Comparison of ENCODE assay signal across 13 mouse cellular contexts in the genomic region with DNA sequence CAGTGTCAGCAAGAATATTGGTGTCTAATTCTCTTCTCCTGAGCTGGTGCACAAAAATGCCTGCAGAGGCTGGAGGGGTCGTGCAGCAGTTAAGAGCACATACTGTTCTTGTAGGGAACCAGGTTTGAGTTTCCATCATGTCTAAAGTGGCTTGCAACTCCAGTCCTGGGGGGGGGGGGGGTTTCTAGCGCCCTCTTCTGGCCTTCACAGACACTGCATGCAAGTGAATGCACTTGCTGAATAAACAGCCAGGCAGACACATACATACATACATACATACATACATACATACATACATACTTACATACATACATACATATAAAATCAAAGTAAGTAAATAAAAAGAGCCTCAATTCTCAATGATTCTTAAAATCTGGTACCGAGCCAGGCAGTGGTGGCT. TPM values are rescaled to one million over a fixed set of nuclear protein-coding genes. Genes with fewer than 3 reads are reported as not detected.
DNase-seq lines count a peak whose midpoint lies in the region; ATAC-seq and TF ChIP-seq lines count a peak whose summit lies in the region.
"Had no signal": no experiment of that assay in that cellular context is flagged by ENCODE, and none has a peak within 500 bp of the region (broad histone marks: within the 10 kb centered on the region; RNA-seq: fewer than 3 reads in every experiment).

No protein-coding gene starts in this region.

- peak; percentile 55 for TF ChIP-seq CTCF in heart, adult 2 months (IDR thresholded peaks at IDR 0.05)
- peak; percentile 68 for TF ChIP-seq CTCF in midbrain, postnatal 0 days (IDR thresholded peaks at IDR 0.05)
- TF ChIP-seq CTCF in bone marrow macrophage, adult 2 months (IDR thresholded peaks at IDR 0.05; ENCODE audit: low read depth, low read length) = 0 out of 2 replicates have a peak, but pooled peaks have one; percentile 24

- H3K9ac ChIP-seq in heart, adult 2 months (ENCODE audit: low read depth, low read length) = no peak overlapping the region
- H3K9ac ChIP-seq in midbrain, postnatal 0 days (replicated peaks; ENCODE audit: low read length, poor library complexity, severe bottlenecking) = no peak overlapping the region
- H3K9ac ChIP-seq: embryonic facial prominence, embryonic 13.5 days; heart, embryonic 12.5 days had no signal

- peaks cover 8% of the 10 kb centered on the region for H3K4me1 ChIP-seq in heart, adult 2 months (ENCODE audit: control insufficient read depth, insufficient read depth, low read length)
- H3K4me1 ChIP-seq in midbrain, postnatal 0 days (ENCODE audit: insufficient read depth, low read length) = no peaks in the 10 kb centered on the region
- peaks cover 25% of the 10 kb centered on the region for H3K4me1 ChIP-seq in midbrain, embryonic 10.5 days
- peaks cover 17% of the 10 kb centered on the region for H3K4me1 ChIP-seq in bone marrow macrophage, adult 2 months (ENCODE audit: control insufficient read depth, insufficient read depth, low read length)

- no peaks in the 10 kb centered on the region for H3K36me3 ChIP-seq in heart, adult 2 months (ENCODE audit: control insufficient read depth, insufficient read depth, low read length)
- no peaks in the 10 kb centered on the region for H3K36me3 ChIP-seq in midbrain, postnatal 0 days (ENCODE audit: insufficient read depth, low read length)
- H3K36me3 ChIP-seq in midbrain, embryonic 10.5 days = no peaks in the 10 kb centered on the region
- H3K36me3 ChIP-seq in splenic B cell, adult 2 months (ENCODE audit: control insufficient read depth, insufficient read depth, low read length, poor library complexity, severe bottlenecking) = no peaks in the 10 kb centered on the region
- H3K36me3 ChIP-seq: embryonic facial prominence, embryonic 13.5 days; heart, embryonic 12.5 days had no signal

- H3K4me3 ChIP-seq in heart, adult 2 months = no peak overlapping the region
- H3K4me3 ChIP-seq in midbrain, postnatal 0 days (ENCODE audit: low read depth, low read length) = no peak overlapping the region
- no peak overlapping the region for H3K4me3 ChIP-seq in midbrain, embryonic 10.5 days
- no peak overlapping the region for H3K4me3 ChIP-seq in bone marrow macrophage, adult 2 months (ENCODE audit: insufficient read depth, low read length)
- H3K4me3 ChIP-seq: embryonic facial prominence, embryonic 13.5 days; heart, embryonic 12.5 days had no signal

- WGBS in heart, adult 2 months = 63% methylated on average over 3 of the region's 3 CpGs
- 68% methylated on average over 3 of the region's 3 CpGs for WGBS in midbrain, postnatal 0 days
- 62% methylated on average over 3 of the region's 3 CpGs for WGBS in midbrain, embryonic 10.5 days

- no peaks in the 10 kb centered on the region for H3K27me3 ChIP-seq in heart, adult 2 months (ENCODE audit: control insufficient read depth, insufficient read depth, low read length)
- H3K27me3 ChIP-seq in midbrain, postnatal 0 days (ENCODE audit: insufficient read depth, low read length) = no peaks in the 10 kb centered on the region
- no peaks in the 10 kb centered on the region for H3K27me3 ChIP-seq in midbrain, embryonic 10.5 days (ENCODE audit: low read depth, poor library complexity, severe bottlenecking)
- no peaks in the 10 kb centered on the region for H3K27me3 ChIP-seq in splenic B cell, adult 2 months (ENCODE audit: control insufficient read depth, insufficient read depth, low read length, poor library complexity, severe bottlenecking)
- H3K27me3 ChIP-seq: heart, embryonic 12.5 days had no signal

- no peak for TF ChIP-seq EP300 in heart, adult 2 months (IDR thresholded peaks at IDR 0.05; ENCODE audit: insufficient read depth, low read depth, low read length)

- no peak overlapping the region for H3K27ac ChIP-seq in heart, adult 2 months
- no peak overlapping the region for H3K27ac ChIP-seq in midbrain, postnatal 0 days (ENCODE audit: low read depth, low read length)
- H3K27ac ChIP-seq in midbrain, embryonic 10.5 days (replicated peaks) = no peak overlapping the region
- H3K27ac ChIP-seq in bone marrow macrophage, adult 2 months (ENCODE audit: insufficient read depth, low read depth, low read length) = no peak overlapping the region
- H3K27ac ChIP-seq: embryonic facial prominence, embryonic 13.5 days had no signal

- no peak for TF ChIP-seq POLR2A in heart, adult 2 months (IDR thresholded peaks at IDR 0.05; ENCODE audit: insufficient read depth, low read depth, low read length)
- TF ChIP-seq POLR2A in bone marrow macrophage, adult 2 months (IDR thresholded peaks at IDR 0.05; ENCODE audit: borderline replicate concordance, low read depth, low read length) = no peak

- no peak for ATAC-seq in midbrain, postnatal 0 days (ENCODE audit: low FRiP score)

- DNase-seq in heart, adult 2 months = no peak
- no peak for DNase-seq in heart, postnatal 10 days
- no peak for DNase-seq in midbrain, postnatal 0 days (ENCODE audit: low spot score)
- no peak for DNase-seq in midbrain, embryonic 10.5 days (ENCODE audit: low spot score)
- DNase-seq in splenic B cell, adult 2 months (ENCODE audit: low read depth, low spot score) = peak; percentile 37
- DNase-seq in urinary bladder, adult 18-20 months (ENCODE audit: low spot score in 2 of 2) = no peak
- no peak for DNase-seq in left cerebral cortex, postnatal 25 days (ENCODE audit: low spot score in 2 of 2)
- DNase-seq: adrenal gland, adult 2 months; cerebellum, adult 8-10 months; kidney, adult 18-20 months had no signal

- no peaks in the 10 kb centered on the region for H3K9me3 ChIP-seq in midbrain, postnatal 0 days (ENCODE audit: low read length)
- H3K9me3 ChIP-seq in midbrain, embryonic 10.5 days (replicated peaks) = no peaks in the 10 kb centered on the region
- H3K9me3 ChIP-seq: embryonic facial prominence, embryonic 13.5 days; heart, embryonic 12.5 days had no signal

- H3K4me2 ChIP-seq in midbrain, postnatal 0 days (ENCODE audit: low read depth, low read length, poor library complexity, severe bottlenecking) = no peak overlapping the region
- H3K4me2 ChIP-seq: embryonic facial prominence, embryonic 13.5 days; heart, embryonic 12.5 days had no signal

- intact Hi-C loops in heart, adult 2 months (cut with DNase I) = no loop called here
- intact Hi-C loops in heart, postnatal 10 days (cut with DNase I) = no loop called here
- intact Hi-C loops in left cerebral cortex, postnatal 25 days (cut with DNase I) = no loop called here

- no peaks in the 10 kb centered on the region for H3K79me2 ChIP-seq in heart, adult 2 months (replicated peaks; ENCODE audit: control insufficient read depth, insufficient read depth, low read length)

RNA-seq across cellular contexts. Expression of a gene that starts 59.8 kb away (rescaled TPM):
- 10 to 100 TPM; 10.6 to 11.5 TPM for total RNA-seq in heart, adult 2 months (2021)
- 18.8 and 29.9 TPM in 2 replicates for polyA plus RNA-seq in heart, adult 2 months (2012; rRNA removed)
- 10 to 100 TPM; 11.8 to 12.9 TPM for total RNA-seq in heart, postnatal 10 days (2021)
- total RNA-seq in midbrain, postnatal 0 days (2014; rRNA removed) = 4.2 and 9.1 TPM in 2 replicates
- polyA plus RNA-seq in midbrain, postnatal 0 days (2015; fragmentation: Nextera tagmentation; extraction: Ambion mirVana) = 2.8 and 3.1 TPM in 2 replicates
- polyA plus RNA-seq in midbrain, embryonic 10.5 days (2016; fragmentation: Nextera tagmentation; extraction: Ambion mirVana) = 0.94 and 2.1 TPM in 2 replicates
- 66.8 and 75.0 TPM in 2 replicates for polyA plus RNA-seq in bone marrow macrophage, adult 2 months (2012; ENCODE audit: insufficient read depth, insufficient read length, missing spikeins)
- 1 to 10 TPM; 3.4 to 3.9 TPM for total RNA-seq in left cerebral cortex, postnatal 25 days (2021)
